Mouse (Mus musculus) olfactory bulb, adult 2 months (tissue): Measurements from ENCODE around the gene Ank3.

Experiments used
- CTCF ChIP-seq: fragments of 200-500 bp; IDR thresholded peaks from 2 replicates; pipeline ENCODE4 v1.5.1; 2012; ENCODE audit warnings: low read depth, mild to moderate bottlenecking, low read length, moderate library complexity; ENCODE audit not compliant: insufficient read depth
- POLR2A ChIP-seq: fragments of 200-500 bp; IDR thresholded peaks from 2 replicates; pipeline ENCODE4 v1.6.1; 2012; ENCODE audit warnings: mild to moderate bottlenecking, low read depth, low read length, moderate library complexity; ENCODE audit not compliant: insufficient read depth

DNA sequence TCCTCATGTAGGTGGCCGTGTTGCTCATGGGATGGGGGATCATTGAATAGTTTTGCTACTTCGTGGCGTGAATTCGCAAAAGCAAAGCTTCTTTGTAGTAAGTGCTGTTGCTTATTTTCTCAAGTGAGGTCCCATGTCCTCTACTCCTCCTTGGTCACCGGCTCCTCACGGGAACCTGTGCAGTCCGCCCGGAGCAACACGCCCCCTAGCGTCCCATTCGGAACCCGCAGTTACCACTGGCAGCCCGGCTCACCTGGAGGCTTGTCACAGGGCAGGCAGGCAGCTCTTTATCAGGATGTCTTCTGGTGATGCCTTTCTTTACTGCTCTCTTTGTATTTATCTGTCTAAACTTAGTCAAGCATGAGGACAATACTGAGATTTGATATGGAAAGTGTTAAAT, 157.7 kb downstream of the Ank3 start:
- TF ChIP-seq CTCF (peak; percentile 55; the same call in 1 of the 2 replicates), POLR2A (no peak)
